Mouse (Mus musculus) WW6 (cell line): ENCODE measurements around the gene Usp9x.
A peak's percentile ranks its signal among the peaks of the same experiment; 100 is the strongest.

Experiments used
- DNase-seq: peaks from one replicate; pipeline ENCODE4 v3.0.0-alpha.2; 2013; ENCODE audit warnings: low read depth, low spot score

The Usp9x gene

DNA sequence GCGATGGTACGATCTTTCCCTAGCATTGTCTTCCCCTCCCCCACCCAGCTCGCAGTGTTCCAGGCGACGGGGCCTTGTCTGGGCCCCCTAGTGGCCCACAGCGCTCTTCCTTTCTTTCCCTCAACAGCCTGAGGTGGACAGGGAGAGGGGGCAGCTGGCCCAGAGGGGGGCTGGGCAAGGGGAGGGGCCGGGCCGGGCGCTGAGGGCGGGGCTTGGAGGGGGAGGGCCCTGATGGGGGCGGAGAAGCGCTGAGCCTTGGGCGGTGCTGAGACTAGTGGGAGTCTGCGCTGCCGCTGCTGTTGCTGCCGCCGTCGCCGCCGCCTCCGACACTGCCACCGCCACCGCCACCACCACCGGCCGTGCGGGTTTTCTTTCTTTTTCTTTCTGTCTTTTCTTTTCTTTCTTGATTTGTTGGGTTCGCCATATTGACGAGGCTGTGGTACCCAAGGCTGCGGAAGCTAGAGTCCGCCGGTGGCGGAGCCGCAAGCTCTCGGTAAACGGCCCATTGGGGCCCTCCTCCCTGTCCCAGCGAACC is at the start of gene Usp9x:
TSS of gene Usp9x (plus strand) at position 258 of the 535 bp plus-strand sequence.
- DNase-seq = no peak

DNA sequence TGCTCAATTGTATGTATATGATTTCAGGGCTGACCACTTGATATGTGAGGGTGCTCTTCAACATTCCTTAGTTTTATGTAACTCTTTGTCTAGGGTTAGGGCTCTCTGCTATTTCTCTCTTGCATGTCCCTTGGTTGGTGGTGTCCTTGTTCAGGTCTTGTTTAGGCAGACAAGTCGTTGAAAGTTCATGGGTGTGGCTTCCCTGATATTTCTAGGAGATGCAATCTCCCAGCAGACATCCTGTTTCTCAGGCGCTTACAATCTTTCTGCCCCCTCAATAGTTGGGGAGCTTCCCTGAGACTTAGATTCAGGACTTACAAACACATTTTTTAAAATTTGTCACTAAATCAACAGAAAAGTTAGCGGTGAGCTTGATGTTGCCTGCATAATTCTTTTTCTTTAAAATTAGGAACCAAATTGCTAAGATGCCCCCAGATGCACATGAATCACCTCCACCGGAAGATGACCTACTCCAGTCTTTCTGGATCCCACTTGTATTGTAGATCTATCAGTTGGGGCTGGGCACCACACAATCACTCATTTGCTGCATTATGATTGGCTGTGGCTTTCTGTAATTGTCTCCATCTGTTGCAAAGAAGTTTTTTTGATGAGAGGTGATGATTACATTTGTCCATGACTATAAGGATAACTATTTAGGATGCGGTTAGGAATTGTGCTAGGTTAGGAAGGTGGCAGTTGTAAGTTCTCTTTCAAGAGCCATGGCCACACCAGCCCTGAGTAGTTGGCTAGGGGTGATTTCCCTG is 48.6 kb upstream of the Usp9x start:
- DNase-seq = no peak

DNA sequence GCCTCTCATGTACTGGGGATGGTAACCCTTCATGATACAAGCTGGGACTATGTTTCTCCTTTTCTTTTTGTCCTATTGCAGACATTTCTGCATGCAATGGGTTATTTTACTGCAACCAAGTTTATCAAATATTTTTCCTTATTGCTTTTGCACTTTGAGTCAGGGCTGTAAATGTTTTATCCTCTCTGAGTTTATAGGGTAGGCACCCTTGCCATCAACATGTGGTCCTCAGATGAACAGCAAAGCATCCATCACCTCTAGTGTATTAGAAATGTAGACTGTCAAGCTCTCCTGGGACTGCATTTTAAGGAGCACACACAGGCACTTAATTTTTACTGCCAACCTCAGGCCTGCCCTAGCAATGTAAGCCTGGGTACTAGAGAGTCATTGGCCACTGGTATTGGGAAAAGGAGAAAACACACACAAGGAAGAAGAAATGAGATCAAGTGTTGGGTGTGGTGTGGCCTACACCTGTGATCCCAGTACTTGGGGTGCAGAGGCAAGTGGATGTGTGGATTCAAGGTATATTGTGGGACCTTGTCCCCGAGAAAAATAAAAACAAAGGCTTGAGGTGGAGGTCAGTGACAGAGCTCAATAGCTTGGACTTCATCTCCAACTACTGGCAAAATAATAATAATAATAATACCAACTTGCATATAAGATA is 46.6 kb upstream of the Usp9x start:
- DNase-seq = no peak

DNA sequence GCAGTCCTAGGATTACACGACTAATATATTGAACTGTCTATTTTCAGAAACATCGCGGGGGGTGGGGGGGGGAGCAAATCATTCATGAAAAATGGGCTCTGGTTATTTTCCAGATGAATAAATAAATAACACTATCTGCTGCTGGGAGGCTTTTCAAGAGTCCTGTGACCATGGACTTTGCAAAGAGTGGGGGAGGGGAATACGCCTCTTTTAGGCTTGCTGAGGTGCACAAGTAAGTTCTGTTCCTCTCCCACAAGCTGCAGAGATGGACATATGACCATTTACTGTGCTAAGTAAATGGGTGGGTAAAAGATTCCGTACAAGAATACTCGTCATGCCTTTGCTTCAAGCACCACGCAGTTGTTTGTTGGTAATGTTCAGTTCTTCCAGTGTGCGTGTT is 46.0 kb upstream of the Usp9x start:
- DNase-seq = no peak

DNA sequence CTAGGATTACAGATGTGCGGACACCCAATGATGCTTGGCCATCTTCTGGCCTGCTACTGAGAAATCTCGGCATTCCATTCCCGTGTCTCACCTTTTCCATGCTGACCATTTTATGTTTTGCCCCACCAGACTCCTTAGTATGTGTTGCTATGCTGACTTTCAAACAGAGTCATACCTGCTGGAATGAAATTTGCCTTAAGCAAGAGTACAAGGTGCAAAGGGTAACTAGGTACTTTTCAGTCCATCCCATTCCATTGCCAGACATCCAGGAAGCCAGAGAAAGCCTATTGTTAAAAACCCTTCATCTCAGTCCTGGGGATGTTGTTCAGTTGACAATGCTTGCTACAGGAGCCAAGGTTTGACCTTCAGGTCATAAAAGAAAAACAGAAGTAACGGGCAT is 43.1 kb upstream of the Usp9x start:
- no peak for DNase-seq

DNA sequence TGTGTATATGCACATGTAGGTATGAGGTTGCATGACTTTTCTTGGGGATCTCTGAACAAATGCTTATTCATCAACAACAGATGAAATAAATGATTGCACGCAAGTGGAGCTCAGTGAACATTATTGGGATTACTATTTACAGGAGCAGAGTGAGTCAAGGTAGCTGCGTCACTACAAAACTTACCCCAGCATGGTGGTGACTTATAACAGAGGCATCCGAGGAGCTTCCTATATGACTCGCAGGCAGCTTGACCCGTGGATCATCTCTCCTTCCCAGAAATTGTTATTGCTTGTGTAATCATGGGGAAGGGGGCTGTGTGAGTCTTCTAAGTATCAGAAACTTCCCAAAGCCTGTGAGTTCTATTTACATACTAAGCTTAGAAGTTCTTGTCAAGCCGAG is 41.3 kb upstream of the Usp9x start:
- no peak for DNase-seq

DNA sequence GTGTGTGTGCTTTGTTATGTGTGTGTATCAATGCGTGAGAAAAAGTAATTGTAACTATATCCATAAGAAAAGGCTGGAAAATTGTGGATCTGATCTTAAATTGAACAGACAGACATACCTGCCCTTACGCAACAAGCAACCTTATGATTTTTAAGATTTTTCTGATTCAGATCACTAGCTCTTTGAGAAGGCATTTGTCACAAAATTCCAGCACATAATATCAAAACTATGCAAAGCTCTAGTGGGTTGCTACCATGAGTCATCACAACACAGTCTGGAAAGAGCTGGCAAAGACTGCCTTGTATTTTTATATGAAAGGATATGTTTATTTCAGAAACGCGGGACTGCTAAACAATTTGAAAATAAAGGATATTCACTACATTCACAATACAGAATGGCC is 34.2 kb upstream of the Usp9x start:
- no peak for DNase-seq

DNA sequence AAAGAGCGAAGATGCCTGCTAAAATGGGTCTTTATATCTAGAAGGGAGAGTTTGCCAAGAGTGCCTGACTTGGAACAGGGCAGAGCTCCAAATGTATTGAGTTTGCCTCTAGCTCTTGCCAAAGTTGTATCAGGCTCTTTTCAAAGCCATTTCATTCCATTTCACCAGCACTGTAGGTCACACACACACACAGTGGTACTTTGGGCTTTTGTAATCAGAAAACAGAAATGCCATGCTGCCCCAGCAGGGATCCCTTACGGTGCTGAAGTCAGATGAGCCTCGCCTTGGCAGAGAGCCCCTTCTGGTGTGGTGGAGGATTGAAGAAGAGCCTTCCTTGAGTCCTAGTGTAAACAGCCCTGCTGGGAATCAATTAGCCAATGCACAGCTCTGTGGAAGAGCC is 32.1 kb upstream of the Usp9x start:
- no peak for DNase-seq

DNA sequence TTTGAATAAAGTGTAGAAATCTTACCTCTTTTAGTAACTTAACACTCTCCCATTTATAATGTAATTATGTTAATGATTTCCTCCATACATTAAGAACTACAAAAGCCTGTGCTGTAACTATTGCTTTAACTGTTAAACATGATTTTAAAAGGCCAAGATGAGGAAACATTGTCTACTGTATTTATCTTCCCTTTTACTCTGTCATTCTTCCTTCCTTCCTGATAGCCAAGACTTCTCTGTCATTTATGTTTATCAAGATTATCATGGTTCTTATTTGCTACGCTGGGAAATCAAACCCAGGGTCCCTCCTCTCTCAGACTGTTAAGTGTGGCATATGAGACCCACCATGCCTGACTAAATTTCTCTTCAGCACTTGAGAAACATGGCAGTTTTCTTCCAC is 30.9 kb upstream of the Usp9x start:
- no peak for DNase-seq

DNA sequence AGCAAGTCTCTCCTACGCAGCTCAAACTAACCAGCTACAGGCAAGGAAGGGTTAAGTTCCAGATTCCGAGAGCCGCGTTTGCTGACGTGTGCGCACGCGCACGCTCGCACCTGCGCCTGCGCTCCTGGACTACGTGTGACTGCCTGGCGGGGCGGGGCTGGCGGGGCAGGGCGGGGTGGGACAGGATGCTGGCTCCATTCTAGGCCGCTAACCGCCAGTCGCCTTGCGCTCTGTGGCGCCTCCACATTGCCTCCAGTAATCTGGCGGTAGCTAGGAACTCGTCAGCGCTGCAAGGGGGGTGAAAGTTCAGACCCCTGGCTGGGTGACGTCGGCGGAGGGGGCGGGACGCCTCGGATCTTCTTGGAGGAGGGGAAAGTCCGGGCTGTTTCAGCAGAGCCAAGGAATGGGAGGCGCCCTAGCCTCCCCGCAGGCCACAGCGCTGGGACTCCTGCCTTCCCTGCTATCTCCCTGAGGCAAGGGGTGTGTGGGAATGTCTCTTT is 29.6 kb upstream of the Usp9x start:
- DNase-seq = peak; percentile 78

DNA sequence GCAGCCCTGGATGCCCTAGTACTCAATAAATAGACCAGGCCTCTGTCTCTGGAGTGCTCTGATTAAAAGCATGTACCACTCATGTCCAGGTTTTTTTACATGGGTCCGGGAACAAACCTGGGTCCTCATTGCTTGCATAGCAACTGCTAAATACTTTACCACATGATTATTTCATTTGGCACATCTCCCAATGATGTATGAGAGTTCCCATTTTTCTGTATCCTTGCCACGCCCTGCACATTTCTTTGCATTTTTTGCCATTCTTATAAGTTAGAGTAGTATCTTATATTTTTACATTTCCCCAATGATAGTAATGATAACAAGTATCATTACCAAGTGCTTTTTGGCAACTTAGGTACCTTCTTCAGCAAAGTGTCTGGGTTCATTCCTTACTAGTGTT is 27.5 kb upstream of the Usp9x start:
- no peak for DNase-seq

DNA sequence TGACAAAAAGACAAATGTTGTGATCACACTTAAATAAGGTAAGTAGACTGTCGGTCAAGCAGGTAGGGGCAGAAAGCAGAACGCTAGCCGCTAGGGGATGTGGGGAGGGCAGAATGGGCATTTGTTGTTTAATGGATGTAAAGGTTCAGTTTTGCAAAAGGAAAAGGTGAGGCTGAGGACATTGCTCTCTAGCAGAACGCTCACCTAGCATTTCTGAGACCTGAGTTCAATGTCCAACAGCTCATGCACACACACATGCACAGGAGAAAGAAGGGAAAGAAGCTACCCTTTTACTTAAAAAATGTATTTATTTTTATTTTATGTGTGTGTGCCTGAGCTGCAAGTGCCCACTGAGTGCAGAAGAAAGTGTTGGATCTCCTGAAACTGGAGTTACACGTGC is 26.6 kb upstream of the Usp9x start:
- no peak for DNase-seq

DNA sequence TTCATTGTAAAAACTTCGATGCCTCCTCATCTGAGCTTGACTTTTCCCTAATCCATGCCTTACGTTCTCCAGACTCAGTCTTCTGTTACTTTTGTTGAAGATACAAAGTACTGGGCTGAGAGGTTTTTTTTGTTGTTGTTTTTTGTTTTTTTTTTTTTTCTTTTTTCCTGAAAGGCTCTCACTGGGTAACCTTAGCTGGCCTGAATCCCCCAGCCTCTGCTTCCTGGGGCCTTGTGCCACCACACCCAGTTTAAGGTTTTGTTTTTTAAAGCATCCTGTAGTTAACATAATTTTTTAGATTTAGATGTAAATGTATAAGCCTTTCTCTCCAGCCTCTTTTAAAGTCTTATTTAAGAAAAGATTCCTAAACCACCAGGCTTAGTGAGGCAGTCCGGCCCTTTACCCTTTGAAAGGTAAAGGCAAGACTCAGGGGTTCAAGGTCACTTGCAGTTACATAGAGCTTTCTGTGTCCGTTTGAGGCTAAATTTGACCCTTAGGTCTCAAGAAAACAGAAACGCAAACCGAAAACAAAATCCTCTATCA is 24.3 kb upstream of the Usp9x start:
- no peak for DNase-seq

DNA sequence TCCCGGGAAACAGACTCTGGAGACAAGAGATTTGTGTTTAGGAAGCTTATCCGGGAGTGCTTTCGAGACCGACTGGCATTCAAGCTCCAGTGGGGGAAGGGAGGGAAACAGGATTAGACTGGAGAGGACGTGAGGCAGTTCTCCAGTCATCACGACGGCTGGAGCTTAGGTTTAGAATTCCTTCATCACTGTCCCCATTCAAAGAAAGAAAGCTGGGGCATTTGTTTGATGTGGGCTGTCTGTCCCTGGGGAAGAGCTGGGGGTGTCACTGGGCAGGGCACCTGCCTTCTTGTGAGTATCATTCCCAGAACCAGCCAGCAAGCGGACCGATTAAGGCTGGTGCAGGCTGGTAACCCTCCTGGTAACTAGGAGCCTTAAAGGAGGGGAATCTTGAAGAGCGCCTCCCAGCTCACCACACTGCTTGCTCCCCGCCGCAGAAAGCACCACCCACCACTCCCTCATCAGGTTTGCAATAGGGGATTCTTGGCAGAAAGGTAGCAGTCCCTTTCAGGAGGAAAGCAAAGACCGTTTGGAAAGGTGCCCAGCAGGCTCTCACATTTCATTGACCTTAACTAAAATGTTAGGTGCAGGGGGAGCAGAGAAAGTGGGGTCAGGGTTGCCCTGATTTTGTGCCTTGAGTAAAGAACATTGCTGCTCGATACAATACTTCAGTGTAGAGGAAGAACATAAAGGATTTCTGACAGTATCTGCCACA is 23.5 kb upstream of the Usp9x start:
- DNase-seq = no peak

DNA sequence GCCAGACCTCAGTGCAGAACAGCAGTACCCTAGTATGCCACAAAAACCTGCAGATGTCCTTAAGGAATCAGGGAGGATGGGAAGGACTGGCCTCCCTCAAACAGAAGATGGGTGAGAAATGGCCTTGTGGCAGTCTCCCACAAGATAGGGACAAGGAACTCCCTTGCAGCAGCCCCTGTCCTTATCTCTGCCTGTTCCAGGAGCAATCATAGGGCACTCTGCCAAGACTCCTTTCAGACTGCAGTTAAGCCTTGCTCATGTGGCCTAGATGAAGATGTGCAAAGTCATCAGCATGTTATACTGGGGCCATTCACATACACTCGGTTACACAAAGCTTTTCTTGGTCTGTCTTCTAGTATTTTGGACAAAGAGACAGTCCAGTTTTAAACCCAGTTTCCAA is 16.7 kb upstream of the Usp9x start:
- DNase-seq = no peak

DNA sequence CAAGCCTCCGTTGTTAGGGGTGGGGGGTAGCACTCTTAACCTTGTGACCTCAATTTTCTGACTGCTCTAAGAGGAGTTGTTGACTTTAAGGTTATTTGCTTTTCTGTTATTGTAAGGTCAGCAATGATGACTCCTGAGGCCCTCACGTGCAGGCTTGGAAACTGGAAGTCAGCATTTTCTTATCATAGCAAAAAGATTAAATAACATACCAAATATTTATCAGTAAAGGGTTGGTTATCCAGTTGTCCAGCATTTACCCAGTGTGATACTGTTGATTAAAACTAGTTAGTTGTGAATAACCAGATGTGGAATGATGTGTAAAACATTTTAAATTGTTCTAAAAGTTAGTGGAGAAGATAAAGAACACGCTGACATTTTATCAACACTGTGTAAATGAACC is 9.3 kb upstream of the Usp9x start:
- no peak for DNase-seq

DNA sequence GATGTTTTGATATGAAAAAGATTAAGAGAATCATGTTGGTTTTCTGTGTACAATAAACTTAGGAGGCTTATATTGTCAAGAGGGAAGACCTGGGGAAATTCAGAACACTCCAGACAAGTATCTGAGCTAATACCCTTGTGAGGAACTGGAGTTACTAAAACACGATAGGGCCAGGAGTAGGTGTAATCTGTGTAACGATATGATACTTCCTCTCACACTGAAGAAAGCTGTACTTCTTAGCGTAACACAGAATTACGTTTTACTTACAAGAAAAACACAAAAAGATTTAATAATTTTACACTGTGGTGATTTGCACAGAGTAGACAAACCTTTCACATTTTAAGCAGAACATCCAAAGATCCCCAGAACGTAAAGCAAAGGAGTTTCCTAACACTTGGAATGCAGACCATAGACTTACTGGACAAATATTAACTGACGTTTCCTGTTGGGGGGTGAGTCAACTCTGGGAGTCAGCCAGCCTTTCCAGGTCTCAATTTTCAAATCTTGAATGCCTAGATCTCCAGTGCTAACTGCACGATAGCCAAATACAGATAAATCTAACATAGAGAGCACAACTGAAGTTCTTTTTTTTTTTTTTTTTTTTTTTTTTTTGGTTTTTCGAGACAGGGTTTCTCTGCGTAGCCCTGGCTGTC is 6.9 kb upstream of the Usp9x start:
- no peak for DNase-seq

DNA sequence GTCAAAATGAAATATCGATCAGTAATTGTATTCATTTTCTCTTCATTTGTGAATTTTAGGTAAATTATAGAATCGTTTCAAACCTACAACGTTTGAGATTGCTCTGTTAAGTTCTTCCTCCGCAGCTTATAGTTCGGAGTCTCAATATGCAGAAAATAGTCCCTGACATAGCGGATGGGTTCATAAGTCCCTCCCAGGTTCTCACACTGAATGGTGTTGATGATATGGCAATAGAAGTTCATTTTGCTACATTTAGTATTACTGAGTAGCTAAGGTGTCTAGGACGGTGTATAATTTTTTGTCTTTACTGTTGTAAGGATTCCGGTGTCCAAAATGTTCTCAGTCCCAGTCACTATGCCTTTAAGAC is 1.1 kb upstream of the Usp9x start:
- no peak for DNase-seq

DNA sequence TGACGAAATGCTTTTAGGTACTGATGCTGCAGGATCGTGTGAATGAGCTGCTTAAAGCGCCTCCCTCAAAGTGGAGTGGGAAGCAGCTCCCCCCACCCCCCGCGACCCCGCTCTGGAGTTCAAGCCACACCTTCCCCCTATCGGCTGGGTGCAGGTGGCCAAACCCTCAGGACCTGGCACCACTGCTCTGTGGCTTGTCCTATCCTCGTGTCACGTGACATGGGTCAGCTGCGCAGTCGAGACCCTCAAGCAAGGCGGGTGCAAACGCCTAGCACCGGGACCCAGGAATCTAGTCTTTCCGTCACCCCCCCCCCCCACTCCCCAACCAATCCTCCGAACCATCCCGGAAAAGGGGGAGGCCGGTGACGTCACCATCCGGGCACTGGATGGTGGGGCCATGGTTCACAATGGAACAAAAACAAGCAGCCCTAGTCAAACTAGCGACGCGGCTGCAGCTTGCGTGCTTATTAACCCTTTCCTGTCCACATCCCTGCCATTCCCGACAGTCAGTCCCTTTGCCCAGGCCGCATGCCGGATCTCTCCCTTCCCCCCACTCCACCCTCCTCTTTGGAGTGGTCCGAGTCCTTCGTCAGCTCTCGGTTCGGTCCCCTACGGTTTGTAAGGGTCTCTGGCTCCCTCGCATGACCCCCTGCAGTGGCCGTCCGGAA is 591 bp upstream of the Usp9x start:
- no peak for DNase-seq

DNA sequence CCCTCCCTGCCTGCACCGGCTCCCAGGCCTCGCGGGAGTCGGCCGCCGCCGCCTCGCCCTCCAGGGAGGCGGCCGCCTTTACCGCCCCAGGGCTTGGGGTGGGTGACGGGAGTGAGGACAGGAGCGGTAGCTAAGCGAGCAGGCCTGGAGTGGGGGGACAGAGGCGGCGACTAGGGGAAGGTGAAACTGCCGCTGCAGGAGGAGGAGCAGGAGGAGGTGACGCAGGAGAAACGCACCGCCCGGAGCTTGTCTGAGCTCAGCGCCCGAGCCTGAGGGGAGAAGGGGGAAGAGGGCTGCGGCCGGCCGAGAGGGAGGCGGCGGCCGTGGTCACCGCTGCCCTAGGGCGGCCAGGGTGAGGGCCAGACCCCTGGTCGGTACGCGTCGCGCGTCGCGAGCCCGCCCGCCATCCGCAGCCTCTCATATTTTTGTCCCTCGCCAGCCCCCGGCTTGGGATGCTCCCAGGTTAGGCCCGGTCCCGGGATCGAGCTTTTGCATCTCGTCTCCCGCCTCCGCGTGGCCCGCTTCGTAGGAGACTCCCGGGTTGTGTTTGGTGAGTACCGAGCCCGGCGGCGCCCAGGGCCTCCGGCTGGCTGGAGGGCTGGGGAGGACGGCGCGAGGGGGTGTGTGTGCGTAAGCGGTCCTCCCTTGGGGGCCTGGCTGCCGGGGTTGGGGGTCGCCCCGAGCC is 620 bp downstream of the Usp9x start:
- DNase-seq = no peak
